7 mouse cellular contexts compared by ENCODE assay signal in the genomic region with DNA sequence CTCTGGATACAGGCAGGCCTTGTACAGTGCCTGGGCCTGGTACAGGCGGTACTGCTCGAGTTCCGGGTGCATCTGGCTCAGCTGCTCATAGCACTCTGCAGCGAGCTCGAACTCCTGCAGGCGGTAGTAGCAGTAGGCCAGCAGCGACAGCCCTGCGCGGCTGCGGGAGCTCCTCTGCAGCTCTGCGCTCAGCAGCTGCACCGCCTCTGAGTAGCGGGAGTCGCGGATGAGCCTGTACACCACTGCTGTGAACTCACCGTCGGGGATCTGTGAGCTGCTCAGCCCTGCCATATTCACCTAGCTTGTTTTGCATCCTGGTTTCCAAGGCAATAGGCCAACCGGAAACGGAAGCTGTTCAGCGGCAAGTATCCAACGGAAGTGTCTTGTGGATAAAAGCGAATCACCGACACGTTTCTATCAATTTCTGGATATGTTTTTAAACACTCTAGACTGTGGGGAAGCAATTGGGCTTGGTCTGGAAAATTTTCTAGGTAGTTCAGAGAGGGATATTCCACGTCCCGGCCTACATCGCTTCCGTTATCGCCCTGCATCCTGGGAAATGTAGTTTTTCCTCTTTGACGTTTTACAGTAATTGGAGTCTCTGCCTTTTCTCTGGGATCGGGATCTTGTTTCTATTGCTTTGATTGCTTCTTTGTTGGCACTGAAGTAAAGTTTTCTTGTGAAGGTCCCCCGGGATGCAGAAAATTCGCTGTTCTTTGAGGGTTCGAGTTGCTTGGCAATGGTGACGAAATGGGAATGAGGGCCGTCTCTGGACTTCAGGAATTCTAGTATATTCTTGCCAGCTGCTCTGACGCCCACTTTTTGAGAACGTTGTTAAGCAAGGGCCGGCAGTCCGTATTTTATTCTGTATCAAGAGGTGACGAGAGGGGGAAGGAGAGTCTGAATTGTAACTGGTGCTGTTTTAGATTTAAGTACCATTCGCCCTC. TPM values are rescaled to one million over a fixed set of nuclear protein-coding genes. Genes with fewer than 3 reads are reported as not detected.
DNase-seq lines count a peak whose midpoint lies in the region; ATAC-seq and TF ChIP-seq lines count a peak whose summit lies in the region.

Ttc30b (minus strand) TSS at position 469 of the 947 bp plus-strand sequence.

- peak within 1 kb of the TSS; percentile 73 for H3K4me2 ChIP-seq in embryonic facial prominence, embryonic 14.5 days (ENCODE audit: low read depth, low read length)
- peak within 1 kb of the TSS; percentile 58 for H3K4me2 ChIP-seq in limb, embryonic 11.5 days (ENCODE audit: low read depth, severe bottlenecking)
- H3K4me2 ChIP-seq in midbrain, embryonic 13.5 days (replicated peaks): peak within 1 kb of the TSS; percentile 58

- peak within 1 kb of the TSS; percentile 58 for H3K4me3 ChIP-seq in embryonic facial prominence, embryonic 14.5 days (ENCODE audit: low read depth, low read length)
- peak within 1 kb of the TSS; percentile 74 for H3K4me3 ChIP-seq in heart, adult 2 months
- peak within 1 kb of the TSS; percentile 49 for H3K4me3 ChIP-seq in kidney, adult 2 months (ENCODE audit: insufficient read depth, low read depth, low read length)
- H3K4me3 ChIP-seq in limb, embryonic 11.5 days (ENCODE audit: low read depth, low read length): peak within 1 kb of the TSS; percentile 49
- H3K4me3 ChIP-seq in midbrain, embryonic 13.5 days (replicated peaks): peak within 1 kb of the TSS; percentile 55
- peak within 1 kb of the TSS; percentile 62 for H3K4me3 ChIP-seq in small intestine, adult 2 months (ENCODE audit: low read depth, low read length)

- intact Hi-C loops in heart, adult 2 months (cut with DNase I): loop anchor here (1.0 to 2.0 kb wide), 2 partner anchors 18 to 44 kb away; no protein-coding TSS in a partner anchor

- TF ChIP-seq CTCF in heart, adult 2 months (IDR thresholded peaks at IDR 0.05): no peak
- no peak for TF ChIP-seq CTCF in kidney, adult 2 months (conservative IDR thresholded peaks at IDR 0.05; ENCODE audit: insufficient read depth, insufficient read length, low read depth, low read length)
- no peak for TF ChIP-seq CTCF in small intestine, adult 2 months (IDR thresholded peaks at IDR 0.05; ENCODE audit: extremely low read depth, insufficient read length, insufficient replicate concordance, low read depth, low read length)

- no peaks in the 10 kb centered on the region for H3K9me3 ChIP-seq in embryonic facial prominence, embryonic 14.5 days (ENCODE audit: control insufficient read depth, low read length)
- no peaks in the 10 kb centered on the region for H3K9me3 ChIP-seq in limb, embryonic 11.5 days (ENCODE audit: control insufficient read depth, low read length)
- H3K9me3 ChIP-seq in midbrain, embryonic 13.5 days: no peaks in the 10 kb centered on the region

- no peaks in the 10 kb centered on the region for H3K79me2 ChIP-seq in heart, adult 2 months (replicated peaks; ENCODE audit: control insufficient read depth, insufficient read depth, low read length)

- H3K27ac ChIP-seq in embryonic facial prominence, embryonic 14.5 days (replicated peaks; ENCODE audit: low read depth, low read length): peak within 1 kb of the TSS; percentile 93
- H3K27ac ChIP-seq in heart, adult 2 months: peak within 1 kb of the TSS; percentile 91
- H3K27ac ChIP-seq in kidney, adult 2 months (ENCODE audit: insufficient read depth, low read depth, low read length): peak within 1 kb of the TSS; percentile 91
- H3K27ac ChIP-seq in limb, embryonic 11.5 days (replicated peaks; ENCODE audit: low read depth, low read length): peak within 1 kb of the TSS; percentile 32
- peak within 1 kb of the TSS; percentile 82 for H3K27ac ChIP-seq in midbrain, embryonic 13.5 days
- peak within 1 kb of the TSS; percentile 64; the same call in 1 of the 2 replicates for H3K27ac ChIP-seq in small intestine, adult 2 months (ENCODE audit: insufficient read depth, low read depth, low read length)

- 3% methylated on average over 30 of the region's 42 CpGs for WGBS in embryonic facial prominence, embryonic 14.5 days
- WGBS in heart, adult 2 months: 3% methylated on average over 38 of the region's 42 CpGs
- WGBS in kidney, adult 2 months: 4% methylated on average over 41 of the region's 42 CpGs
- WGBS in limb, embryonic 11.5 days: 5% methylated on average over 35 of the region's 42 CpGs
- WGBS in midbrain, embryonic 13.5 days: 5% methylated on average over 42 of the region's 42 CpGs
- 3% methylated on average over 42 of the region's 42 CpGs for WGBS in small intestine, adult 2 months

- H3K9ac ChIP-seq in embryonic facial prominence, embryonic 14.5 days (ENCODE audit: low read depth, low read length): peak within 1 kb of the TSS; percentile 70
- H3K9ac ChIP-seq in heart, adult 2 months (ENCODE audit: low read depth, low read length): peak within 1 kb of the TSS; percentile 65
- H3K9ac ChIP-seq in limb, embryonic 11.5 days (ENCODE audit: low read length): peak within 1 kb of the TSS; percentile 60
- H3K9ac ChIP-seq in midbrain, embryonic 13.5 days (replicated peaks): peak within 1 kb of the TSS; percentile 64

- peak; percentile 92 for ATAC-seq in embryonic facial prominence, embryonic 14.5 days (ENCODE audit: low read depth)
- peak; percentile 77 for ATAC-seq in limb, embryonic 11.5 days (ENCODE audit: insufficient number of reproducible peaks, low FRiP score, low TSS enrichment, low read depth)
- peak; percentile 95 for ATAC-seq in midbrain, embryonic 13.5 days

- peak; percentile 9; the same call in 1 of the 2 replicates for TF ChIP-seq EP300 in heart, adult 2 months (IDR thresholded peaks at IDR 0.05; ENCODE audit: insufficient read depth, low read depth, low read length)

- peak; percentile 53 to 62 for DNase-seq in adrenal gland, postnatal 4 days (ENCODE audit: low spot score in 2 of 2)
- DNase-seq in embryonic facial prominence, embryonic 14.5 days (ENCODE audit: low spot score): peak; percentile 92
- DNase-seq in heart, adult 2 months: peak; percentile 85 to 87
- peak; percentile 90 for DNase-seq in kidney, adult 2 months
- peak; percentile 85 for DNase-seq in limb, embryonic 11.5 days (ENCODE audit: low spot score)

- peak; percentile 53 for TF ChIP-seq POLR2A in heart, adult 2 months (IDR thresholded peaks at IDR 0.05; ENCODE audit: insufficient read depth, low read depth, low read length)
- TF ChIP-seq POLR2A in kidney, adult 2 months (IDR thresholded peaks at IDR 0.05; ENCODE audit: low read depth, low read length): no peak
- no peak for TF ChIP-seq POLR2A in small intestine, adult 2 months (IDR thresholded peaks at IDR 0.05; ENCODE audit: low read depth, low read length)

- H3K27me3 ChIP-seq in embryonic facial prominence, embryonic 14.5 days (replicated peaks; ENCODE audit: control insufficient read depth, insufficient read depth, low read length): 0 out of 2 replicates have a peak, but pooled peaks cover 3% of the 10 kb centered on the region
- H3K27me3 ChIP-seq in heart, adult 2 months (ENCODE audit: control insufficient read depth, insufficient read depth, low read length): no peaks in the 10 kb centered on the region
- no peaks in the 10 kb centered on the region for H3K27me3 ChIP-seq in kidney, adult 2 months (replicated peaks; ENCODE audit: control insufficient read depth, insufficient read depth, low read length)
- no peaks in the 10 kb centered on the region for H3K27me3 ChIP-seq in limb, embryonic 11.5 days (ENCODE audit: control insufficient read depth, insufficient read depth, low read length)
- H3K27me3 ChIP-seq in midbrain, embryonic 13.5 days: peaks cover 7% of the 10 kb centered on the region; the same call in 1 of the 2 replicates
- no peaks in the 10 kb centered on the region for H3K27me3 ChIP-seq in small intestine, adult 2 months (ENCODE audit: control insufficient read depth, insufficient read depth, low read length)

- H3K36me3 ChIP-seq in embryonic facial prominence, embryonic 14.5 days (ENCODE audit: control insufficient read depth, insufficient read depth, low read length): no peaks in the 10 kb centered on the region
- H3K36me3 ChIP-seq in heart, adult 2 months (ENCODE audit: control insufficient read depth, insufficient read depth, low read length): no peaks in the 10 kb centered on the region; the same call in 1 of the 2 replicates
- no peaks in the 10 kb centered on the region for H3K36me3 ChIP-seq in kidney, adult 2 months (ENCODE audit: control insufficient read depth, insufficient read depth, low read length)
- no peaks in the 10 kb centered on the region for H3K36me3 ChIP-seq in limb, embryonic 11.5 days (ENCODE audit: control insufficient read depth, insufficient read depth, low read length)
- H3K36me3 ChIP-seq in midbrain, embryonic 13.5 days: no peaks in the 10 kb centered on the region
- H3K36me3 ChIP-seq in small intestine, adult 2 months (ENCODE audit: control insufficient read depth, insufficient read depth, low read length): no peaks in the 10 kb centered on the region

- H3K4me1 ChIP-seq in embryonic facial prominence, embryonic 14.5 days (ENCODE audit: control insufficient read depth, insufficient read depth, low read length): no peaks in the 10 kb centered on the region
- no peaks in the 10 kb centered on the region; the same call in 1 of the 2 replicates for H3K4me1 ChIP-seq in heart, adult 2 months (ENCODE audit: control insufficient read depth, insufficient read depth, low read length)
- H3K4me1 ChIP-seq in kidney, adult 2 months (ENCODE audit: control insufficient read depth, insufficient read depth, low read length): no peaks in the 10 kb centered on the region; the same call in 1 of the 2 replicates
- no peaks in the 10 kb centered on the region for H3K4me1 ChIP-seq in limb, embryonic 11.5 days (ENCODE audit: control insufficient read depth, insufficient read depth, low read length)
- peaks cover 8% of the 10 kb centered on the region for H3K4me1 ChIP-seq in midbrain, embryonic 13.5 days (replicated peaks)
- 0 out of 2 replicates have a peak, but pooled peaks cover 1% of the 10 kb centered on the region for H3K4me1 ChIP-seq in small intestine, adult 2 months (ENCODE audit: control insufficient read depth, insufficient read depth, insufficient read length, low read length)

RNA-seq across cellular contexts. Expression of gene Ttc30b, which starts in this region (rescaled TPM):
- 10 to 100 TPM; 20.2 to 21.0 TPM for total RNA-seq in adrenal gland, postnatal 4 days (2021)
- polyA plus RNA-seq in embryonic facial prominence, embryonic 14.5 days (2014; fragmentation: Nextera tagmentation; extraction: Ambion mirVana): 14.8 and 15.0 TPM in 2 replicates
- 10 to 100 TPM; 13.2 to 17.5 TPM for total RNA-seq in heart, adult 2 months (2021)
- polyA plus RNA-seq in heart, adult 2 months (2012; rRNA removed): 11.1 and 17.2 TPM in 2 replicates
- 9.4 and 11.8 TPM in 2 replicates for polyA plus RNA-seq in kidney, adult 2 months (2012; rRNA removed)
- polyA plus RNA-seq in limb, embryonic 11.5 days (2014; fragmentation: Nextera tagmentation; extraction: Ambion mirVana): 9.0 and 9.2 TPM in 2 replicates
- polyA plus RNA-seq in midbrain, embryonic 13.5 days (2015; fragmentation: Nextera tagmentation; extraction: Ambion mirVana): 15.3 and 15.7 TPM in 2 replicates
- polyA plus RNA-seq in small intestine, adult 2 months (2012; rRNA removed): 2.9 and 5.9 TPM in 2 replicates

Comparison
In these comparisons a context has a peak if more than half of its experiments do, and no peak if none do; other contexts are left out.
1. Peak in every context shown above with its lines: DNase-seq, ATAC-seq, H3K4me3 ChIP-seq and H3K27ac ChIP-seq.
2. H3K27ac ChIP-seq: peak in every context shown above with its lines; median percentile 93 in embryonic facial prominence, embryonic 14.5 days; 91 in heart, adult 2 months; 91 in kidney, adult 2 months; 82 in midbrain, embryonic 13.5 days; 64 in small intestine, adult 2 months; 32 in limb, embryonic 11.5 days.